Mouse (Mus musculus) neural tube, embryonic 10.5 days (tissue): ENCODE results near the gene Hdhd5.

ENCODE experiments used
- DNase-seq: peaks from one replicate; pipeline ENCODE4 v3.0.0-alpha.2; 2017; ENCODE audit warnings: low spot score; ENCODE audit errors: extremely low spot score

The Hdhd5 gene

GRCm38 (mm10) chr6:120483211-120483626 is 47.9 kb downstream of the Hdhd5 start:
- DNase-seq, result no peak

GRCm38 (mm10) chr6:120482756-120483155 is 48.4 kb downstream of the Hdhd5 start:
- DNase-seq, result no peak

- DNase-seq, result no peak
Measured at GRCm38 (mm10) chr6:120482021-120482420, 49.1 kb downstream of the Hdhd5 start.

GRCm38 (mm10) chr6:120481538-120481937 is 49.6 kb downstream of the Hdhd5 start:
- no peak for DNase-seq

GRCm38 (mm10) chr6:120480361-120480760 is 50.8 kb downstream of the Hdhd5 start:
- no peak for DNase-seq

- no peak for DNase-seq
Measured at GRCm38 (mm10) chr6:120479302-120479701, 51.8 kb downstream of the Hdhd5 start.

GRCm38 (mm10) chr6:120475288-120475687 is 55.8 kb downstream of the Hdhd5 start:
- no peak for DNase-seq

GRCm38 (mm10) chr6:120473427-120473826 is 57.7 kb downstream of the Hdhd5 start:
- DNase-seq, result no peak

- DNase-seq, result no peak
Measured at GRCm38 (mm10) chr6:120472455-120473140, 58.5 kb downstream of the Hdhd5 start.

- no peak for DNase-seq
Measured at GRCm38 (mm10) chr6:120471991-120472441, 59.1 kb downstream of the Hdhd5 start.

- DNase-seq, result no peak
Measured at GRCm38 (mm10) chr6:120470666-120471065, 60.5 kb downstream of the Hdhd5 start.

- no peak for DNase-seq
Measured at GRCm38 (mm10) chr6:120469770-120470169, 61.3 kb downstream of the Hdhd5 start.

- DNase-seq, result no peak
Measured at GRCm38 (mm10) chr6:120469268-120469667, 61.9 kb downstream of the Hdhd5 start.

GRCm38 (mm10) chr6:120468259-120468658 is 62.9 kb downstream of the Hdhd5 start:
- DNase-seq, result no peak

GRCm38 (mm10) chr6:120466609-120467329 is 64.3 kb downstream of the Hdhd5 start:
- no peak for DNase-seq

- DNase-seq, result no peak
Measured at GRCm38 (mm10) chr6:120465393-120465792, 65.7 kb downstream of the Hdhd5 start.

- DNase-seq, result no peak
Measured at GRCm38 (mm10) chr6:120464406-120464939, 66.6 kb downstream of the Hdhd5 start.

- peak; percentile 18 for DNase-seq
Measured at GRCm38 (mm10) chr6:120463884-120464283, 67.2 kb downstream of the Hdhd5 start.

- peak; percentile 72 for DNase-seq
Measured at GRCm38 (mm10) chr6:120463086-120463871, 67.8 kb downstream of the Hdhd5 start, which contains the start of gene Il17ra. Gene Il17ra (plus strand): TSS chr6:120463247.

GRCm38 (mm10) chr6:120462251-120462650 is 68.9 kb downstream of the Hdhd5 start:
- no peak for DNase-seq

GRCm38 (mm10) chr6:120461217-120461616 is 69.9 kb downstream of the Hdhd5 start:
- DNase-seq, result no peak
